Mouse (Mus musculus) kidney, embryonic 15.5 days (tissue): ENCODE data around the gene Prss22. TPM values are rescaled to one million over a fixed set of nuclear protein-coding genes. Genes with fewer than 3 reads are reported as not detected.

ENCODE experiments used
- ATAC-seq: fragments of 200-750 bp; cut with Nextera tagmentation; replicated peaks from 2 replicates; pipeline ENCODE4 v1.8.0; 2017; ENCODE audit warnings: moderate TSS enrichment; ENCODE audit not compliant: low FRiP score
- H3K27ac ChIP-seq: fragments of 300-500 bp; sonication (generic); 2 replicates; pipeline ENCODE4 v1.5.1; 2015; ENCODE audit warnings: mild to moderate bottlenecking, inconsistent platforms
- H3K27me3 ChIP-seq: fragments of 300-500 bp; sonication (generic); 2 replicates; pipeline ENCODE4 v1.6.1; 2015; ENCODE audit warnings: inconsistent platforms
- H3K36me3 ChIP-seq: fragments of 300-500 bp; sonication (generic); 2 replicates; pipeline ENCODE4 v1.6.1; 2015; ENCODE audit warnings: inconsistent platforms
- H3K4me1 ChIP-seq: fragments of 300-500 bp; sonication (generic); 2 replicates; pipeline ENCODE4 v1.6.1; 2015; ENCODE audit warnings: inconsistent platforms
- H3K4me2 ChIP-seq: fragments of 300-500 bp; sonication (generic); 2 replicates; pipeline ENCODE4 v1.6.1; 2015; ENCODE audit warnings: moderate library complexity, mild to moderate bottlenecking, inconsistent platforms
- H3K4me3 ChIP-seq: fragments of 300-500 bp; sonication (generic); replicated peaks from 2 replicates; pipeline ENCODE4 v1.5.1; 2015; ENCODE audit warnings: mild to moderate bottlenecking, inconsistent platforms
- H3K9ac ChIP-seq: fragments of 300-500 bp; sonication (generic); 2 replicates; pipeline ENCODE4 v1.6.1; 2015; ENCODE audit warnings: mild to moderate bottlenecking, inconsistent platforms
- H3K9me3 ChIP-seq: fragments of 300-500 bp; sonication (generic); replicated peaks from 2 replicates; pipeline ENCODE4 v1.6.1; 2016; ENCODE audit warnings: inconsistent platforms
- WGBS: fragments of 180-500 bp; shearing (Covaris S2); methylation state at CpG from one replicate; pipeline ENCODE4 v1.1.7; 2015; ENCODE audit warnings: mixed read lengths; 5-methylcytosine and 5-hydroxymethylcytosine counted together
- polyA plus RNA-seq: library from polyadenylated mRNA; unstranded; fragments of >200 nt; fragmentation: Nextera tagmentation; extraction: Ambion mirVana; gene quantifications from 2 replicates; pipeline ENCODE4 v1.2.1, GENCODE M21; 2015

Gene Prss22
- polyA plus RNA-seq, 1 experiment from 2014 or later = 1.2 TPM

GRCm38 (mm10) chr17:23993559-23994428 lies 4.1 kb downstream of the Prss22 start:
- Histone ChIP-seq H3K9me3 (no peaks in the 10 kb centered on the region), H3K27ac (peak overlapping the region; percentile 63; the same call in 1 of the 2 replicates), H3K36me3 (no peaks in the 10 kb centered on the region), H3K4me2 (peak overlapping the region; percentile 59), H3K4me3 (peak overlapping the region; percentile 24), H3K9ac (0 out of 2 replicates have a peak overlapping the region, but pooled peaks have one; percentile 31), H3K27me3 (no peaks in the 10 kb centered on the region), H3K4me1 (peaks cover 15% of the 10 kb centered on the region)
- 10% methylated on average over 31 of the region's 31 CpGs for WGBS
- ATAC-seq = peak; percentile 68

- Histone ChIP-seq H3K27me3 (0 out of 2 replicates have a peak, but pooled peaks cover 3% of the 10 kb centered on the region), H3K9me3 (no peaks in the 10 kb centered on the region), H3K9ac (0 out of 2 replicates have a peak overlapping the region, but pooled peaks have one; percentile 1), H3K27ac (peak overlapping the region; percentile 63), H3K4me1 (peaks cover 15% of the 10 kb centered on the region), H3K36me3 (no peaks in the 10 kb centered on the region), H3K4me3 (peak overlapping the region; percentile 24), H3K4me2 (peak overlapping the region; percentile 59)
- ATAC-seq = peak; percentile 73
- 41% methylated on average over 9 of the region's 9 CpGs for WGBS
These were observed 4.9 kb downstream of the Prss22 start for GRCm38 (mm10) chr17:23992789-23993553.

GRCm38 (mm10) chr17:23989802-23990201 lies 8.1 kb downstream of the Prss22 start:
- no peak for ATAC-seq
- 0 out of 2 replicates have a peak, but pooled peaks cover 6% of the 10 kb centered on the region for H3K27me3 ChIP-seq
- H3K27ac ChIP-seq = no peak overlapping the region
- no peaks in the 10 kb centered on the region for H3K36me3 ChIP-seq
- peaks cover 15% of the 10 kb centered on the region for H3K4me1 ChIP-seq
- H3K9ac ChIP-seq = no peak overlapping the region
- no peak overlapping the region for H3K4me3 ChIP-seq
- no peak overlapping the region for H3K4me2 ChIP-seq
- WGBS = 38% methylated on average over 2 of the region's 2 CpGs
- H3K9me3 ChIP-seq = no peaks in the 10 kb centered on the region

- 0 out of 2 replicates have a peak, but pooled peaks cover 6% of the 10 kb centered on the region for H3K27me3 ChIP-seq
- no peak overlapping the region for H3K9ac ChIP-seq
- H3K9me3 ChIP-seq = no peaks in the 10 kb centered on the region
- 93% methylated on average over 1 of the region's 1 CpGs for WGBS
- no peak overlapping the region for H3K27ac ChIP-seq
- peaks cover 6% of the 10 kb centered on the region for H3K4me1 ChIP-seq
- no peak for ATAC-seq
- no peak overlapping the region for H3K4me3 ChIP-seq
- H3K4me2 ChIP-seq = no peak overlapping the region
- no peaks in the 10 kb centered on the region for H3K36me3 ChIP-seq
These were observed 12.9 kb downstream of the Prss22 start for GRCm38 (mm10) chr17:23984989-23985388.

- H3K27me3 ChIP-seq = 0 out of 2 replicates have a peak, but pooled peaks cover 3% of the 10 kb centered on the region
- no peak overlapping the region for H3K4me3 ChIP-seq
- 42% methylated on average over 4 of the region's 4 CpGs for WGBS
- no peak for ATAC-seq
- no peak overlapping the region for H3K27ac ChIP-seq
- H3K4me2 ChIP-seq = no peak overlapping the region
- no peaks in the 10 kb centered on the region for H3K36me3 ChIP-seq
- H3K9me3 ChIP-seq = no peaks in the 10 kb centered on the region
- H3K9ac ChIP-seq = no peak overlapping the region
- H3K4me1 ChIP-seq = peaks cover 10% of the 10 kb centered on the region
These were observed 15.0 kb downstream of the Prss22 start for GRCm38 (mm10) chr17:23982912-23983311.

GRCm38 (mm10) chr17:23980297-23980909 lies 17.5 kb downstream of the Prss22 start, which contains the start of gene Prss30:
TSS of gene Prss30 (minus strand) at chr17:23980566.
- Histone ChIP-seq H3K27me3 (0 out of 2 replicates have a peak, but pooled peaks cover 2% of the 10 kb centered on the region), H3K4me2 (no peak within 1 kb of the TSS), H3K9me3 (no peaks in the 10 kb centered on the region), H3K4me1 (peaks cover 10% of the 10 kb centered on the region), H3K4me3 (no peak within 1 kb of the TSS), H3K36me3 (no peaks in the 10 kb centered on the region), H3K9ac (no peak within 1 kb of the TSS), H3K27ac (0 out of 2 replicates have a peak within 1 kb of the TSS, but pooled peaks have one; percentile 32)
- ATAC-seq = no peak
- 61% methylated on average over 10 of the region's 10 CpGs for WGBS

GRCm38 (mm10) chr17:23979471-23979870 lies 18.4 kb downstream of the Prss22 start:
- peaks cover 10% of the 10 kb centered on the region for H3K4me1 ChIP-seq
- H3K9ac ChIP-seq = no peak overlapping the region
- no peak overlapping the region for H3K27ac ChIP-seq
- H3K4me3 ChIP-seq = no peak overlapping the region
- no peak overlapping the region for H3K4me2 ChIP-seq
- no peaks in the 10 kb centered on the region for H3K27me3 ChIP-seq
- no peak for ATAC-seq
- H3K9me3 ChIP-seq = no peaks in the 10 kb centered on the region
- WGBS = 44% methylated on average over 3 of the region's 3 CpGs
- H3K36me3 ChIP-seq = no peaks in the 10 kb centered on the region

- Histone ChIP-seq H3K9ac (no peak overlapping the region), H3K27me3 (no peaks in the 10 kb centered on the region), H3K36me3 (no peaks in the 10 kb centered on the region), H3K4me2 (no peak overlapping the region), H3K4me3 (no peak overlapping the region), H3K9me3 (no peaks in the 10 kb centered on the region), H3K4me1 (peaks cover 7% of the 10 kb centered on the region; the same call in 1 of the 2 replicates), H3K27ac (no peak overlapping the region)
- ATAC-seq = no peak
- 79% methylated on average over 4 of the region's 4 CpGs for WGBS
These were observed 21.2 kb downstream of the Prss22 start for GRCm38 (mm10) chr17:23976665-23977064.

- WGBS = 84% methylated on average over 9 of the region's 9 CpGs
- no peaks in the 10 kb centered on the region for H3K4me1 ChIP-seq
- no peak overlapping the region for H3K27ac ChIP-seq
- H3K9ac ChIP-seq = no peak overlapping the region
- no peaks in the 10 kb centered on the region for H3K27me3 ChIP-seq
- no peak overlapping the region for H3K4me2 ChIP-seq
- no peak for ATAC-seq
- no peaks in the 10 kb centered on the region for H3K9me3 ChIP-seq
- H3K36me3 ChIP-seq = no peaks in the 10 kb centered on the region
- no peak overlapping the region for H3K4me3 ChIP-seq
These were observed 26.6 kb downstream of the Prss22 start for GRCm38 (mm10) chr17:23971315-23971714.

- ATAC-seq = no peak
- no peak overlapping the region for H3K9ac ChIP-seq
- no peaks in the 10 kb centered on the region for H3K36me3 ChIP-seq
- no peak overlapping the region for H3K27ac ChIP-seq
- 5% methylated on average over 1 of the region's 1 CpGs for WGBS
- H3K9me3 ChIP-seq = no peaks in the 10 kb centered on the region
- H3K4me2 ChIP-seq = no peak overlapping the region
- no peak overlapping the region for H3K4me3 ChIP-seq
- H3K27me3 ChIP-seq = no peaks in the 10 kb centered on the region
- no peaks in the 10 kb centered on the region for H3K4me1 ChIP-seq
These were observed 28.7 kb downstream of the Prss22 start for GRCm38 (mm10) chr17:23969231-23969630.

GRCm38 (mm10) chr17:23968780-23969179 lies 29.1 kb downstream of the Prss22 start:
- Histone ChIP-seq H3K4me1 (no peaks in the 10 kb centered on the region), H3K36me3 (no peaks in the 10 kb centered on the region), H3K27me3 (no peaks in the 10 kb centered on the region), H3K4me3 (no peak overlapping the region), H3K9me3 (no peaks in the 10 kb centered on the region), H3K9ac (no peak overlapping the region), H3K27ac (no peak overlapping the region), H3K4me2 (no peak overlapping the region)
- WGBS = 45% methylated on average over 2 of the region's 2 CpGs
- no peak for ATAC-seq
